Mouse (Mus musculus) brown adipose tissue, adult 24 weeks (tissue): ENCODE data around the gene Psph. TPM values are rescaled to one million over a fixed set of nuclear protein-coding genes. Genes with fewer than 3 reads are reported as not detected.
"Not testable (repeated sequence)": the region's sequence is repeated elsewhere in the genome, so short reads cannot be mapped to it uniquely, and the experiment has no call there.

ENCODE experiments used
- H3K27ac ChIP-seq: fragments of 200-500 bp; replicated peaks from 2 replicates; pipeline ENCODE4 v1.5.1; 2012; ENCODE audit warnings: low read depth, mild to moderate bottlenecking, low read length
- H3K4me1 ChIP-seq: fragments of 200-500 bp; 2 replicates; pipeline ENCODE4 v1.6.1; 2012; ENCODE audit warnings: low read length, mixed read lengths; ENCODE audit not compliant: control insufficient read depth, insufficient read depth, insufficient read length
- H3K4me3 ChIP-seq: fragments of 200-500 bp; 2 replicates; pipeline ENCODE4 v1.5.1; 2012; ENCODE audit warnings: low read depth, mild to moderate bottlenecking, low read length, moderate library complexity; ENCODE audit not compliant: insufficient read depth
- polyA plus RNA-seq: library from polyadenylated mRNA; stranded (reverse); fragments of >200 nt; gene quantifications from 2 replicates; pipeline ENCODE4 v1.2.4, GENCODE M21; 2012; ENCODE audit not compliant: missing spikeins, insufficient read depth, insufficient read length

Gene Psph
- 46.7 and 56.8 TPM in 2 replicates for polyA plus RNA-seq

- Histone ChIP-seq H3K4me3 (peak within 1 kb of the TSS; percentile 99), H3K27ac (peak within 1 kb of the TSS; percentile 98), H3K4me1 (peaks cover 2% of the 10 kb centered on the region; the same call in 1 of the 2 replicates)
These were observed at the start of gene Psph for GRCm38 (mm10) chr5:129786818-129787790. Gene Psph (minus strand): TSS chr5:129787449.

- H3K4me1 ChIP-seq, H3K27ac ChIP-seq, H3K4me3 ChIP-seq: not testable (repeated sequence)
These were observed 3.3 kb upstream of the Psph start for GRCm38 (mm10) chr5:129790591-129790990.

- H3K4me3 ChIP-seq = peak overlapping the region; percentile 99
- H3K27ac ChIP-seq = peak overlapping the region; percentile 96; the same call in 1 of the 2 replicates
These were observed 757 bp upstream of the Psph start for GRCm38 (mm10) chr5:129787818-129788593.

GRCm38 (mm10) chr5:129786161-129786560 is 1.1 kb downstream of the Psph start:
- Histone ChIP-seq H3K4me3 (peak overlapping the region; percentile 99; the same call in 1 of the 2 replicates), H3K27ac (no peak overlapping the region; the same call in 1 of the 2 replicates), H3K4me1 (peaks cover 2% of the 10 kb centered on the region; the same call in 1 of the 2 replicates)

More at GRCm38 (mm10) chr5:129787818-129788593, 757 bp upstream of the Psph start:
- H3K4me1 ChIP-seq = peaks cover 2% of the 10 kb centered on the region; the same call in 1 of the 2 replicates

GRCm38 (mm10) chr5:129785235-129785870 is 1.9 kb downstream of the Psph start:
- Histone ChIP-seq H3K4me1 (peaks cover 2% of the 10 kb centered on the region; the same call in 1 of the 2 replicates), H3K27ac (no peak overlapping the region), H3K4me3 (no peak overlapping the region)

GRCm38 (mm10) chr5:129782211-129782610 is 5.0 kb downstream of the Psph start:
- Histone ChIP-seq H3K27ac (no peak overlapping the region), H3K4me3 (no peak overlapping the region), H3K4me1 (peaks cover 2% of the 10 kb centered on the region; the same call in 1 of the 2 replicates)

GRCm38 (mm10) chr5:129780131-129780530 is 7.1 kb downstream of the Psph start:
- no peak overlapping the region for H3K4me3 ChIP-seq
- H3K27ac ChIP-seq = no peak overlapping the region
- H3K4me1 ChIP-seq = no peaks in the 10 kb centered on the region

- Histone ChIP-seq H3K4me3 (peak overlapping the region; percentile 70), H3K4me1 (no peaks in the 10 kb centered on the region), H3K27ac (no peak overlapping the region)
These were observed 8.1 kb downstream of the Psph start for GRCm38 (mm10) chr5:129778996-129779716.

GRCm38 (mm10) chr5:129778348-129778995 is 8.8 kb downstream of the Psph start:
- H3K27ac ChIP-seq = no peak overlapping the region
- peak overlapping the region; percentile 70 for H3K4me3 ChIP-seq
- H3K4me1 ChIP-seq = no peaks in the 10 kb centered on the region

- Histone ChIP-seq H3K4me1 (no peaks in the 10 kb centered on the region), H3K4me3 (no peak overlapping the region)
These were observed 12.6 kb downstream of the Psph start for GRCm38 (mm10) chr5:129774661-129775060.

GRCm38 (mm10) chr5:129773330-129773729 is 13.9 kb downstream of the Psph start:
- not testable (repeated sequence) for H3K27ac ChIP-seq, H3K4me3 ChIP-seq, H3K4me1 ChIP-seq

More at GRCm38 (mm10) chr5:129774661-129775060, 12.6 kb downstream of the Psph start:
- H3K27ac ChIP-seq = no peak overlapping the region

- H3K27ac ChIP-seq = no peak overlapping the region
- no peaks in the 10 kb centered on the region for H3K4me1 ChIP-seq
- H3K4me3 ChIP-seq = no peak overlapping the region
These were observed 14.8 kb downstream of the Psph start for GRCm38 (mm10) chr5:129772433-129772832.

- H3K27ac ChIP-seq = no peak overlapping the region
These were observed 16.6 kb downstream of the Psph start for GRCm38 (mm10) chr5:129770443-129771355.

More at GRCm38 (mm10) chr5:129770443-129771355, 16.6 kb downstream of the Psph start:
- Histone ChIP-seq H3K4me3 (no peak overlapping the region), H3K4me1 (no peaks in the 10 kb centered on the region)
